Mouse (Mus musculus): ENCODE results near the gene Kdr.
"Not testable (repeated sequence)": the region's sequence is repeated elsewhere in the genome, so short reads cannot be mapped to it uniquely, and the experiment has no call there.

Gene Kdr

DNA sequence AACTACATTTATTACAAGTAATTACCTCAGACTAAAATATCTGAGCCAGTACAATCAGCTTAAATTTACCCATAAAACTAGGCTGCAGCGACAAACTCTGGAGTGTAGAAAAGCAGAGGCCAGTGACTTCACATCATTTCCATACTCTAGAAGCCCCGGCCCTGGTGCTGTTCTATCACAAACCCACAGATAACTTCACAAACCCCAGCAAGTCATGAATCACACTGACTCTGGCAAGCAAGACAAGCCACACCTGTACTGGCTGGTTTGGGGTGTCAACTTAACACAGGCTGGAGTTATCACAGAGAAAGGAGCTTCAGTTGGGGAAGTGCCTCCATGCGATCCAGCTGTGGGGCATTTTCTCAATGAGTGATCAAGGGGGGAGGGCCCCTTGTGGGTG is 18.4 kb downstream of the Kdr start:
- DNase-seq (ENCODE audit: low read depth), result no peak

DNA sequence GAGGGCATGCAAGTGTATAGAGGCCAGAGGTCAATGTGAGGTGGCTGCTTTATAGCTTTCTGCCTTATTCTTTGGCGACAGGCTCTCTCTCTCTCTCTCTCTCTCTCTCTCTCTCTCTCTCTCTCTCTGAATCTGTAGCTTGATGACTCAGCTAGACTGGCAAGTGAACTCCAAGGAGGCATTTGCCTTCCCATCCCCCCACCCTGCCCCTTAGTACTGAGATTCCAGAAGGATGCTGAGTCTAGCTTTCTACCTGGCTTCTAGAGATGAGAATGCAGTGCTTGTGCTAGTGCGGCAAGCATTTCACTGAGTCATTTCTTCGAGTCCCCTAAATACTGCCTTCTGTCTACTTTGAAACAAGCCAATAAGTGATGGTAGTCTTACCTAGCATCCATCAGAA is 21.7 kb downstream of the Kdr start:
- no peak for DNase-seq (ENCODE audit: low read depth)

DNA sequence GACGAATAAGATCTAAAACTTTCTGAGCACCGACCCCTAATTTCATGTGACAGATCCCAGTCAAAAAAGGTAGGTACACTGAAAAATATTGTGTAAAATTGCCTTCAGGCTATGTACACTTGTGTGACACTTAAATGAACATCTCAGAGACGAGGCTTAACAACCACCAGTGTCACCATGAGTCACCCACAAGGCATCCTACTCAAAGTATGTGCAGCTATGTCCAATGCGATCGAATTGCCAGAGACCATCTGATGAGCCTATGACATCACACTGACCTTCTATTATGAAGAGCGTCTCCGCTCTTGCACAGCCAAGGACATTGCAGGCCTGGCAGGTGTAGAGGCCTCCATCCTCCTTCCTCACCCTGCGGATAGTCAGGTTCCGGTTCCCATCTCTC is 22.4 kb downstream of the Kdr start:
- DNase-seq (ENCODE audit: low read depth), result no peak

DNA sequence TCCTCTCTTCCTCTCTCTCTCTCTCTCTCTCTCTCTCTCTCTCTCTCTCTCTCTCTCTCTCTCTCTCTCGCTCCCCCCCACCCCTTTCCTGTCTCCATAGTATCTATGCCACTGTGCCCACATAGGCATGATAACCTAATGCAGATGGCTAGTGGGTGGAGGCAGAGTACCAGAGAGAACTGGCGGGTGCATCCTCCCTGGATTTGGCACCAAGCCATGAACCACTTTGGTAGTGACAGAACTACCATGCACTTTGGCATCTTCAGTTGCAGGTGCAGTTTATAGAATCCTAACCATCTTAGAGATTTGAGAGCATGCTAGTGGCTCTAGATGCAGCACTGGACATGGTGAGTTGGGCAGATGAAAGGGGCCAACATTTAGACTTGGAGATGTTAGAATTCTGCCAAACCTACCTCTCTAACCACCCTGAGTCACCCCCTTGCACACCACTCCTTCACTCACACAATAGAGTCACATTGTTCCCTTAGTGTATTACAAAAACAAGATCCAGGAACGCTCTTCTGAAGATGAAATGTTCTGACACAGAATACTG is 23.4 kb downstream of the Kdr start:
- DNase-seq (ENCODE audit: low read depth), result no peak

DNA sequence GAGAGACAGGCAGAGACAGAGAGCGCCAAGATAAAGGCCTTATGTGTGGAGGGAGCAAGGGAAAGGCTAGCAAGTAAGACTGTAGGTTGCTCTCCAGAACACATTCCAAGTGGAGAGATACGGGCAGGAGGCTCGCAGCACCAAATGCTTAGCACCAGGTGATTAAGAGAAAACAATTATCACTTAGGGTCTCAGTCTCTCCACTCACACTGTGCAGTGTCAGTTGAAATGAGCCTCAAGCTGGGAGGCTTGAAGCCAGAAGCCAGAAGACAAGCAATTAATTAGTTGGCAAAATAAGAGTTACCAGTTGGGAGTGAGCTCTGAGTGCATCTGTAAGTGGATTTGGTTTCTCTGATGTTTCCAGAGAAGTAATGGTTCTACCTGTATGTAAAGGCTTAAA is 24.0 kb downstream of the Kdr start:
- no peak for DNase-seq (ENCODE audit: low read depth)

DNA sequence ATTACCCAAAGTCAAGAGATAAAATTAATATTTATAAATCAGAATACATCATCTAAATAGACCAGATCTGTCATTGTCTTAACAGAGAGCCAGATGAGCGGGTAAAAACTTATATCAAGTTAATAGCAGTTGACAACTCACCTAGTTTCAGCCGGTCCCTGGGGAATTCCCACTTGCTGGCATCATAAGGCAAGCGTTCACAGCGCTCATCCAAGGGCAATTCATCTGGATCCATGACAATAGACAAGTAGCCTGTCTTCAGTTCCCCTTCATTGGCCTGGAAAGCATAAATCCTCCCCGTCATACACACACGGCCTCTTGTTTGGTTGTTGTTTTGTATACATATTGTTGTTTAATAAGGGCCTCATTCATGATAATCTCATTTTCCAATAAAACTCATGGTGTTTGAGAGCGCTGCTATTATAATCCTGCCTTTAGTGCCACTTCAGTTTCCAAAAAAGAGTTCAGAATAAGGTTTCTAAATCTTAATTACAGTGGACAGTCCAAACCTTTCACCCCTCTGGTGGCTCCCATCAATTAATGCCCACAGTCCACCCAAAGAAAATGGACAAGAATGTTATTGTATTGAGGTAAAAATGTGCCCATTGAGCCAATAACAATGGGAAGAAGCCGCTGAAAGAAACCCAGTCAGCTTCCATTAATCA is 26.0 kb downstream of the Kdr start:
- DNase-seq (ENCODE audit: low read depth), result no peak

DNA sequence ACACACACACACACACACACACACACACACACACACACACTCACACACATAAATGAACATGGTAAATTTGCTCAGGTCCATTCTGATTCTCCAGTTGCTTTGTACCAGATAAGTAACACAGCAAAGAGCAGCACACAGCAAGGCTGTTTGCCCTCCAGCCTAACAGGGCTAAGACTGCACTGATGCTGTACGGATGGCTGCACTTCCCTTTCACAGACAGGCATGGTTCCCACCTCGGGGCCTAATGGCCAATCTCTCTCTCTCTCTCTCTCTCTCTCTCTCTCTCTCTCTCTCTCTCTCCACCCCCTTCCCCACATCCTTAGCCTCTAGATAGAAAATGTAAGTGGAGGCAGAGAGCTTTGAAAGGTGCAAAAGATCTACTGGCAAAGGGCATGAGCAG is 27.4 kb downstream of the Kdr start:
- no peak for DNase-seq (ENCODE audit: low read depth)

DNA sequence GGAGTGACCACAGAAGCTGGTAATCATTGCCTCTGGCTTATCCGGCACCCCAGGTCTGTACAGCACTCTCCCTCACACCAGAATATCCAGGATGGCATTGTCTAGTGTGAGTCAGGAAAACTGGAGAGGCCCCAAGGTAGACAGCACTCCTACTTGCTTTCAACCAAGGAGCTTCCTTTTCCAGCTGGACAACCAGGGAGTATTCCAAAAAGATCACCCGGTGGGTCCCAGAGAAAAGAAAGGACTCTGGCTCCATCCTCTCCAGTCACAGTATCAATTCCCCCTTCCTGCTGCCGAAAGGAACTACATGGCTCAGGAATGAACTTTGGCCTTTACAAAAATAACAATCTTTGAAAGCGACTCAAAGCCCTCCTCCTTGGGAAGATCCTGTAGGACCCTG is 32.9 kb downstream of the Kdr start:
- no peak for DNase-seq (ENCODE audit: low read depth)

DNA sequence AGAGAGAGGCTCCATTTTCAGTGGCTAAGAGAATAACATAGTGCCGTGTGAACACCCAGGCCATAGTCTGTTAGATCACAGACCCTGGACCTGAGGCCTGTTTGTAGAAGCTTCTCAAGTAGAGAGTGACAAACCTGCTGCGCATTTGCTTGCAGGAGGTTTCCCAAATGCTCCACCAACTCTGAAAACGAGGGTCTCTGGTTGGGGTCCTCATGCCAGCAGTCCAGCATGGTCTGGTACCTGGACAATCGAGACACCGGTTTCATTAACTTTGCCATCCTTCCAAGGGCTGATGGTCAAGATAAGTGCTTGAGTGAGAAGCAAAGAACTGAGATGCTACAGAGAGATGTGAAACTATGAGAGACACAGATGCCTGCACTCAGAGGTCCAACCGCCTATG is 35.0 kb downstream of the Kdr start:
- DNase-seq (ENCODE audit: low read depth), result no peak

DNA sequence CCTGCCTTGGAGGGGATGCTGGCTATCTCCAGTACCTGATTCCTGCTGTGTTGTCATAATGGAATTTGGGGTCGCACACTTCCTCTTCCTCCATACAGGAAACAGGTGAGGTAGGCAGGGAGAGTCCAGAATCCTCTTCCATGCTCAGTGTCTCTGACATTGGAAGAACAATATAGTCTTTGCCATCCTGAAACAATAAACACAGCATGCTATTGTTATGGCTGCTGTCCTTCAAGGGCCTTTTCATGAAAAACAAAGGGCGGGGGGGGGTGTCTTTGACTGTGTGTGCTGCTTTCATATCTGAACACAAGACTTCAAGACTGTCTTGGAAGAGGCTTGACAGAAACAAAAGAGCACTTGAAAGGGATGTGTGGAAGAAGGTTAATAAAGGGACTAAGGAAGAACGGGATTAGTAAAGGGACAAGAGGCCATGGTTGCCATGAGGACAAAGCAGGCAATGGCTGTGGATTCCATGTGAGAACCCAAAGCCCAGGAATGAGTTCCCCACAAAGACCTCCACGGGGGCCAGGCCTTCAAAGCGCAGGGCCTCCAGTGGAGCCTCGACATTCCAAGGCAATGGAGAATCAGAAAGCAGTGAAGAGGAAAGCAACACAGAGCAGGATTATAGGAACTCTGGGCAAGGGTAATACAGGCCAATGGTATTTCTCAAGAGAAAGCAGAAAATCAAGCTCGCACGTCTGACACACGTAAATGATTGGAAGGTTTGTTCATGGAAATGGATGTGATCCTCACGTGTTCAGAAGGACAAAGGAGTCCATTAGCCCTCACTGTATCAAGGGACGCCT is 36.3 kb downstream of the Kdr start:
- DNase-seq (ENCODE audit: low read depth), result no peak

DNA sequence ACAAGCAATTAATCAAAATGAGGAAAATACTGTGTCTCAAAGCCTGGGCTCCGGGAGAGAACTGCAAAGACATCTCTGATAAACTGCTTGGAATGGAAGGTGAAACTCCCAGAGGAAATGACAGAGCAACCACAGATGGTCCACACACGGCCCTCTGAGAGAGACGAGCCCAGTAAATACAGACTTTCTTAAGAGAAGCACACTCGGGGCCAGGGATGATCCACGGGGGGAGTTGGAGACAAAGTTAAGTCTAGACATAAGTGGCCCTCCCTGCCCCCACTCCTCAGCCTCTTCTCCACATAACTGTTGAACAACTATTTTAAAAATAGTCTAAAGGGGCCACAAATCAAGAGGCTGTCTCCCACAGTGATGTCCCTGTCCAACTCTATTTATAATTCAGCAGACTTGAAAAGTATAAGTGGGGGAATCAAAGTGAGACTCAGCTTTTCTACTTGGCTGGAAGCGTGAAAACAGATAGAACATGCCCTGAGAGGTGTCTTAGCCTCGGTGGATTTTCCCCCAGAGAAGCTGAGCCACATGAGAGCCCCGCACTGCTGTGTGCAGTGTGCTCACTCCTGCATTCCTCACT is 39.0 kb downstream of the Kdr start:
- no peak for DNase-seq (ENCODE audit: low read depth)

DNA sequence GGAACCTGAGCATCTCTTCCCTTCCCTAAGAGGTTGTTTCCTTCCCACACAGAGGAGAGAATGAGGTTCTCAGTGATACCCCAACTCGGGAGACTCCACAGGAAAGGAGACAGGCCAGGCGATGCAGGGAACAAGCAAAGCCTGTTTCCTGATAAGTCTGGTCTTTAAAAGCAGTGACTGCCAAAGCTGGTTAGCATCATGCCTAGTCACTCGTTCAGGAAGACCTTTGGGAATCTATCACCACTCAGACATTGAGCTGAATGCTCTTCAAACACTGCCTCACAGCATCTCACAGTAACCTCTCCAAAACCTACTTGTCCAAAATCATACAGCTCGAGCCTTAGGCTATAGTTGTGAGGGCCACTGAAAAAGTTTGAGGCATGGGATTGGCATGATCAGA is 40.2 kb downstream of the Kdr start:
- no peak for DNase-seq (ENCODE audit: low read depth)

DNA sequence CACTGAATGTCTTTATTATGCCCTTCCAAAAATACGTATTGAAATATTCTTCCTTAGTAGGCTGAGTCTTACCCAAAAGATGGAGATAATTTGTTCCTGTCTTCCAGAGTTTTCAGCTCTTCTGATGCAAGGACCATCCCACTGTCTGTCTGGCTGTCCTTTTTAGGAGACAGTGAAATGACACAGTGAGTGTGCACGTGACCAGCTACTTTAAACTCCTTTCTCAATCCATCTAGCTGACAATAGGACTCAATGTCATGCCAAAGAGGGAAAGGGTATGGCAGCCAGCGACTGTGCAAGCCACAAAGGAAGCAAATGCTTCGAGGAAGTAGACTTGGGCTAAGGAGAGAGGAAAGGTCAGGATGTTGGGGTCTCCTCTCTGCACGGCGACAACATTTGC is 42.0 kb downstream of the Kdr start:
- no peak for DNase-seq (ENCODE audit: low read depth)

DNA sequence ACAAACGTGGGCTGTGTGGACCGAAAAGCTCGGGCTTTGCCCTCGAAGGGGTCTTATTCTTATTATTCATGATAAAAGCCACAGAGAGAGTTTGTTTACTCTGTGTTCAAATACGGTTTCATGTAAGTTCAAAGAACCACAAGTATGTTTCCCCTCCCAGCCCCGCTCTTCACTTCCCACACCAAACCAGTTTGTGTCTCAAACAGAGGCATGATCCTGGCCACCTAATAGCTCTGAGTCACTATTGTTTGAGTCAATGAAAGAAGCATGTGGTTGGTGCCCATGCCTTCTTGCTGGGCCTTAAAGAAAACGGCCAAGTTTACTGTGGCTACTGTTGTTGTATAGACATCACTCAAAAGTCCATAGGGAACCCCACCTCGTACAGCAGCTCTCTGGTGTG is 43.0 kb downstream of the Kdr start:
- DNase-seq (ENCODE audit: low read depth), result no peak

DNA sequence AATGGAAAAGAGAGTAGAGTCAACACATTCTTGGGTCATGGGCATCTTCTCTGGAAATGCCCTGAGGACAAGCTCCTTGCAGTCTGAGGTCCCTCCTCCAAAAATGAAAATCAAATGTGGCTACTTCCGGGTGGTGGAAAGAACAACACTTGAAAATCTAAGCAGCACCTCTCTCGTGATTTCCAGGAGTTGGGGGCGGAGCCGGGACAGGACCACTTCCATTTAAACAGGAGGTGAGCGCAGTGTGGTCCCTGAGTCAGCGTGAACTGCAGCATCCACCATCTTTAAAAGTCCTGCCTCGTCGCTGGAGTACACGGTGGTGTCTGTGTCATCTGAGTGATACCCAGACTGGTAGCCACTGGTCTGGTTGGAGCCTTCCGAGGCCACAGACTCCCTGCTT is 44.1 kb downstream of the Kdr start:
- DNase-seq (ENCODE audit: low read depth), result no peak

DNA sequence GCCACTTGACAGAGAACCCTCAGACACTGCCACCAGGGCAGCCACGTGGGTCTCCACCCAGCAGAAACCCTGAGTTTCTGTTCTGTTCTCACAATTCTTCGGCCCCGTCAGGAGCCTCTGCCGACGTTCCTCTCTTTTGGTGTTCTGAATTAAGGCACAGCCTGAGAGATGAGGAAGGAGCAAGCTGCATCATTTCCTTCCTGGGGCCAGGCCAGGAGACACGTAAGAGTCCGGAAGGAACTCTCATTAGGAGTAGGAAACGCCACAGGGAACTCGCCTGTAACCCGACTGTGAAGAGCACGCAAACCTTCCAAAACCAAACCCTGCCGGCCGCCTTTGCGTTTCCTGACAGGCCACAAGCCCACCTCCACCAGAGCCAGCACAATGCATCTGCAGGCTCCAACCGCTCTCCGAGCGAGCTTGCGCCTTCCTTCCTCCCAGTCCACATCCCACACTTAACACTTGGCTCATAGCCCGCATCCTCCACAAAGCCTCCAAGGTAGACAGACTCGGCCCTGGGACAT is 44.7 kb downstream of the Kdr start:
- DNase-seq (ENCODE audit: low read depth), result no peak

DNA sequence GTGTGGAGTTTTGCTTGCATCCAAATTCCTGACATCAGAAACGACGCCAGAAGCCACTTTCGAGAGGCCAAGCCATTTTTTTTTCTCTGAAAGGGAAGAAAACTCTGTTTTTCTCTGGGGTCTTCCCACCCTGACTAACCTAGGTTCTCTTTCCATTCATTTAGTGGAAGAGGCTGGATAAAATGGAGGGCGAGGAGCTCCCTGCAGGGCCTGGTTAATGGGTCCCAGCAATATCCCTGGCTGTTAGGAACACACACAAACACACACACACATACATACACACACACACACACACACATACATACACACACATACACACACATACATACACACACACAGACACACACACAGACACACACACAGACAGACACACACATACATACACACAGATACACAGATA is 46.8 kb downstream of the Kdr start:
- not testable (repeated sequence) for DNase-seq (ENCODE audit: low read depth)

DNA sequence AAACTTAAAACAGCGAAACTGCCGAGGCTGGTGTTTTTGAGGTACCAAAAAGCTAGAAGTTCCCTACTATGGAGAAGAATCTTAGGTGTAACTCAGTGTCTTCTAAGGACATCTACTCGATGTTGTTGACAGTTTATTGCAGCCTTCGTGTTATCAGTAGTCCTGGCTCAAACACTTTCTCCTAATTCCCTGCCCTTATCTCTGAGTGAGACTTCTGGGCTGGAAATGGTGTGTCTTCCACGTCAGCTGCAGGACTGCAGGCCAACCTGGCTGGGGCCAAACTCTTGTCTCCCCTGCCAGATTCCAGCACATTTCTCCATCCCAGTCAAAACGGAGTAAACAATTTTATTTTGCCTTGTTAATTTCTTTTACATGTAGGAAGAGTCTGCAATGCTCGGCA is 48.3 kb downstream of the Kdr start:
- peak; percentile 20 for DNase-seq (ENCODE audit: low read depth)

DNA sequence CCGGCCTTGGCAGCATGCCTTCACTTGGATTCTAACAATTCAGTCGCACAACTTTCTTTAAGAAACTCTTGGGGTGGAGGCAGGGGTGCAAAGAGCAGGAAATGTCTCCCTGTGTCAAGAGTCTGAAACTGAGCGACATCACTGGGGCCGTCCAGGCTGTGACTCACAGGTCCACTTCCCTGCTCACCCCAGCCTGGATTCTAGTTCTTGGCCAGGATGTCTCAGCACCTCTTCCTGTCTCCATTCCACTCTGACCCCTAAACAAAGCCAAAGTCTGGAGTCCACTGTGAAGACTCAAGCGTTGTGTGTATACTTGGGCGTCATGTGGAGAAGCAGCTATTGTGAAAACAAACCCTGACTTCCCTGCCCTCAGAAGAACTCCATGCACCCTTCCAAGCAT is 55.6 kb downstream of the Kdr start:
- no peak for DNase-seq (ENCODE audit: low read depth)

DNA sequence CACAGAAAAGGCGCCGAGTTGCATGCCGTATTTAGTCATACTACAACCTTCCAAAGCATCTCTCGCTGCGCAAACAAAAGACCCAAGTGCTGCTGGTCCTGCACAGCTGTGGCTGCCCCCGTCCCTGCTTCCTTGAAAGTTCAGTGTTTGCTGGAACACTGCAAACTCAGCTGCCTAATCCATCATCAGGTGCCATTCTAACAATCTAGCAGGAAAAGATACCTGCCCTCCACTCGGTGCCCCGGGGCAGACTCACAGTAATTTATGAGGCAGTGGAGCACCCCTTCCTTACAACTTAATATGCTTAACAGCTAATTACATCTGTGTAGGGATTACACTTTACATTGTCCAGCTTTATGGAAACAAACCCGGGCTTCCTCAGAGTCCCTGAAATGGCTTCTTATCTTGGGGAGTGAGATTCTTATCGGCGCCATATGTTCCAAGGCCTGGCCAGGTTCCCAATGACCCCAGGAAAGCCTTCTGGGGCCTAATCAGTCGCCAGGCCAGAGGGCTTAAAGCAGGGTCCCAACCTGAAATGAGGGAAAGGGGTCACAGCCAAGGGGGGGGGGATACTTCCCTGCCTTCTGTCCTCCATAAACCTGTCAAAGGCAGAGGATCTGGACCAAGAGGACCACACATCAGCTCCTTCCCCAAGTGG is 56.4 kb downstream of the Kdr start:
- no peak for DNase-seq (ENCODE audit: low read depth)

DNA sequence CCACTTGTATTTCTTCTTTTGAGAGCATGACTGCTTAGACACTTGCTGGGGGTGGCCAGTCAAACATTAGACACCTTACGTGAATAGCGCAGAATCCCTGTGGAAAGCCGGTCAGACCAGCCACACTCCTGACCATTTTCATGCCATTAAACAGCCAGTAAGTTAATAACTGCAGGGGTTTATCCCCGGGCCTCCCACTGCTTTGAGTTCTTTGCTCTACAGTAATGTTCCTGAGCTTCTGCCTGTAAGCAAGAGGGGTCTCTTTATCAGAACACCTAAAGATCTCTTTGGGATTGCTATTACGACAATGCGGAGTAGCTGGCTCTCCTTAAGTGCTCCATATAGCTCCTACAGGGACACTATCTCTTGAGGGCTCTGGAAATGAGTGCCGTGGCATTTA is 58.7 kb downstream of the Kdr start:
- no peak for DNase-seq (ENCODE audit: low read depth)

DNA sequence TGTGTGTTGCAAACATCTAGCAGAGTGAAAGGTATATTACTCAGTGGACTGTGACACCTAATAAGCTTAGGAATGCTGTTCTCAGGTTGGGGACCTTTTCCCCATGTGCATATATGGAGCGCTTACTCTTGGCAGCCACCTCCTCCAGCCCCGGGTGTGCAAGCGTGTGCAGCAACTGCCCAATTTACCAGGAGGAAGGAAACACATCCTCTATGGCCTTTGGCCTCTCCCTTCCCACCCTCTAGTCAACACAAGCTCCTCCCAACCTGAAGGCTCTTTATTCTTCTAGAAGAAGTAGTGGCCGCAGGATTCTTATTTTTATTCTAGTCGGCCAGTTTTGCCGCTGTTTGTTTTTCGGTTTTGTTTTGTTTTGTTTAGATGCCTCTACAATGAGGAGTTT is 60.1 kb downstream of the Kdr start:
- DNase-seq (ENCODE audit: low read depth), result no peak

DNA sequence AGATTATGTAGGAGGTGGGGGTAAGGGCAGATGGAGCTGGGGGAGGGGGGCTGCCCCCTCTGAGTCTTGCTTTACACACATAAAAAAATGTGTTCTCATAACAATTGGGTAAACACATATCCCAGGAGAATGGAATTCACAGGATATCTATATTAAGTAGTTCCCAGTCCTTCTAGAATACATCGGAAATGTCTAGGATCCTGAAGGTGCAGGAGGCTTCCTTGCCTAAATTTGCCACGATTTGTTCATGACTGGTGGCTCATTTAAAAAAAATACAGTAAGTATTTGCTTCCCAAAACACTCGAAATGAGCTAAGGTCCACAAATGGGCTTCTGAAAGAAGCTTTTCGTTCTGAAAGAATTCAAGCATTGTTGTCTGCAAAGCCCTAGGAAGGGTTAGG is 61.0 kb downstream of the Kdr start:
- DNase-seq (ENCODE audit: low read depth), result no peak
